ENCODE assay signal across 11 mouse cellular contexts in genomic region chr15:86751436-86752136, GRCm38 (mm10).
DNase-seq lines count a peak whose midpoint lies in the region; ATAC-seq lines count a peak whose summit lies in the region.
"Had no signal": no experiment of that assay in that cellular context is flagged by ENCODE, and none has a peak within 500 bp of the region (broad histone marks: within the 10 kb centered on the region; RNA-seq: fewer than 3 reads in every experiment).

No protein-coding gene starts in this region.

- no peak; the same call in 1 of the 2 replicates for ATAC-seq in heart, embryonic 11.5 days (replicated peaks; ENCODE audit: insufficient number of reproducible peaks, low FRiP score, low TSS enrichment)
- no peak for ATAC-seq in neural tube, embryonic 11.5 days (ENCODE audit: insufficient read depth, low FRiP score, low TSS enrichment)
- ATAC-seq in forebrain, embryonic 16.5 days: peak; percentile 74
- ATAC-seq in kidney, embryonic 14.5 days (ENCODE audit: low FRiP score, low TSS enrichment): no peak
- no peak for ATAC-seq in megakaryocyte, adult 5-6 weeks (ENCODE audit: poor library complexity, severe bottlenecking)

- no peak overlapping the region for H3K9ac ChIP-seq in heart, embryonic 11.5 days (ENCODE audit: low read depth, low read length)
- no peak overlapping the region for H3K9ac ChIP-seq in neural tube, embryonic 11.5 days (ENCODE audit: low read length)
- H3K9ac ChIP-seq in forebrain, embryonic 16.5 days (replicated peaks; ENCODE audit: low read depth, low read length): no peak overlapping the region
- H3K9ac ChIP-seq in kidney, embryonic 14.5 days (ENCODE audit: low read depth, low read length): no peak overlapping the region

- no peaks in the 10 kb centered on the region for H3K9me3 ChIP-seq in heart, embryonic 11.5 days (replicated peaks; ENCODE audit: control insufficient read depth, low read length)
- no peaks in the 10 kb centered on the region for H3K9me3 ChIP-seq in neural tube, embryonic 11.5 days (ENCODE audit: control insufficient read depth, low read length)
- no peaks in the 10 kb centered on the region for H3K9me3 ChIP-seq in forebrain, embryonic 16.5 days (ENCODE audit: control insufficient read depth, low read length)
- H3K9me3 ChIP-seq in kidney, embryonic 14.5 days (ENCODE audit: control insufficient read depth, low read length): no peaks in the 10 kb centered on the region

- H3K36me3 ChIP-seq in heart, embryonic 11.5 days (ENCODE audit: control insufficient read depth, insufficient read depth, low read length): no peaks in the 10 kb centered on the region
- no peaks in the 10 kb centered on the region for H3K36me3 ChIP-seq in neural tube, embryonic 11.5 days (ENCODE audit: control insufficient read depth, insufficient read depth, low read length)
- H3K36me3 ChIP-seq in forebrain, embryonic 16.5 days (ENCODE audit: control insufficient read depth, insufficient read depth): no peaks in the 10 kb centered on the region
- H3K36me3 ChIP-seq in kidney, embryonic 14.5 days (ENCODE audit: control insufficient read depth, insufficient read depth, low read length): no peaks in the 10 kb centered on the region

- no peaks in the 10 kb centered on the region for H3K27me3 ChIP-seq in heart, embryonic 11.5 days (ENCODE audit: control insufficient read depth, insufficient read depth, low read length)
- H3K27me3 ChIP-seq in neural tube, embryonic 11.5 days (ENCODE audit: control insufficient read depth, insufficient read depth, low read length): no peaks in the 10 kb centered on the region
- H3K27me3 ChIP-seq in forebrain, embryonic 16.5 days (replicated peaks; ENCODE audit: control insufficient read depth, insufficient read depth, low read length): no peaks in the 10 kb centered on the region
- no peaks in the 10 kb centered on the region for H3K27me3 ChIP-seq in kidney, embryonic 14.5 days (ENCODE audit: control insufficient read depth, insufficient read depth, low read length)

- no peak overlapping the region for H3K4me3 ChIP-seq in heart, embryonic 11.5 days (ENCODE audit: low read depth, low read length)
- no peak overlapping the region for H3K4me3 ChIP-seq in neural tube, embryonic 11.5 days (ENCODE audit: low read depth, low read length)
- H3K4me3 ChIP-seq in forebrain, embryonic 16.5 days (replicated peaks; ENCODE audit: low read length): no peak overlapping the region
- no peak overlapping the region for H3K4me3 ChIP-seq in kidney, embryonic 14.5 days (ENCODE audit: low read length)
- H3K4me3 ChIP-seq: myocyte had no signal

- DNase-seq in heart, postnatal 10 days: peak; percentile 16 to 32
- DNase-seq in neural tube, embryonic 11.5 days (ENCODE audit: low spot score): peak; percentile 23
- DNase-seq in neural tube, embryonic 10.5 days (ENCODE audit: extremely low spot score, low spot score): no peak
- peak; percentile 19 for DNase-seq in right cerebral cortex, postnatal 25 days
- DNase-seq: kidney, adult 18-20 months; lung, adult 18-20 months had no signal

- H3K4me2 ChIP-seq in heart, embryonic 11.5 days: no peak overlapping the region
- no peak overlapping the region for H3K4me2 ChIP-seq in neural tube, embryonic 11.5 days (ENCODE audit: low read depth)
- H3K4me2 ChIP-seq in forebrain, embryonic 16.5 days (ENCODE audit: low read length): no peak overlapping the region
- no peak overlapping the region for H3K4me2 ChIP-seq in kidney, embryonic 14.5 days (replicated peaks; ENCODE audit: low read depth, low read length)

- intact Hi-C loops in heart, postnatal 10 days (cut with DNase I): no loop called here

- H3K27ac ChIP-seq in heart, embryonic 11.5 days (ENCODE audit: low read depth, low read length): no peak overlapping the region
- no peak overlapping the region for H3K27ac ChIP-seq in neural tube, embryonic 11.5 days (ENCODE audit: low read depth, low read length)
- no peak overlapping the region for H3K27ac ChIP-seq in forebrain, embryonic 16.5 days (ENCODE audit: low read length)
- H3K27ac ChIP-seq in kidney, embryonic 14.5 days (ENCODE audit: low read depth, low read length): no peak overlapping the region

- 53% methylated on average over 10 of the region's 10 CpGs for WGBS in heart, embryonic 11.5 days (ENCODE audit: insufficient replicate concordance)
- 69% methylated on average over 10 of the region's 10 CpGs for WGBS in neural tube, embryonic 11.5 days
- 47% methylated on average over 10 of the region's 10 CpGs for WGBS in forebrain, embryonic 16.5 days
- WGBS in kidney, embryonic 14.5 days: 67% methylated on average over 10 of the region's 10 CpGs

- no peaks in the 10 kb centered on the region for H3K4me1 ChIP-seq in heart, embryonic 11.5 days (ENCODE audit: control insufficient read depth, insufficient read depth, low read length)
- no peaks in the 10 kb centered on the region for H3K4me1 ChIP-seq in neural tube, embryonic 11.5 days (ENCODE audit: control insufficient read depth, insufficient read depth, low read length)
- H3K4me1 ChIP-seq in forebrain, embryonic 16.5 days (replicated peaks; ENCODE audit: control insufficient read depth, insufficient read depth, low read length): 0 out of 2 replicates have a peak, but pooled peaks cover 3% of the 10 kb centered on the region
- no peaks in the 10 kb centered on the region for H3K4me1 ChIP-seq in kidney, embryonic 14.5 days (ENCODE audit: control insufficient read depth, insufficient read depth, low read length)
